Mouse (Mus musculus): ENCODE results near the gene Gtf2a1. TPM values are rescaled to one million over a fixed set of nuclear protein-coding genes. Genes with fewer than 3 reads are reported as not detected.
"Not testable (repeated sequence)": the region's sequence is repeated elsewhere in the genome, so short reads cannot be mapped to it uniquely, and the experiment has no call there.

Gene Gtf2a1
- polyA plus RNA-seq, 1 experiment = 5.8 TPM

- DNase-seq (ENCODE audit: low read depth, low spot score) = no peak
- 51% methylated on average over 6 of the region's 6 CpGs for WGBS
Observed at GRCm38 (mm10) chr12:91582362-91583002, 7.8 kb downstream of the Gtf2a1 start.

- WGBS = 67% methylated on average over 6 of the region's 6 CpGs
- DNase-seq (ENCODE audit: low read depth, low spot score) = no peak
Observed at GRCm38 (mm10) chr12:91581204-91582070, 8.8 kb downstream of the Gtf2a1 start.

- WGBS = 80% methylated on average over 2 of the region's 2 CpGs
- no peak for DNase-seq (ENCODE audit: low read depth, low spot score)
Observed at GRCm38 (mm10) chr12:91579665-91580064, 10.6 kb downstream of the Gtf2a1 start.

GRCm38 (mm10) chr12:91571708-91572107, 18.6 kb downstream of the Gtf2a1 start:
- WGBS = 89% methylated on average over 2 of the region's 2 CpGs
- DNase-seq (ENCODE audit: low read depth, low spot score) = no peak

- DNase-seq (ENCODE audit: low read depth, low spot score) = no peak
- 77% methylated on average over 3 of the region's 3 CpGs for WGBS
Observed at GRCm38 (mm10) chr12:91569255-91569654, 21.0 kb downstream of the Gtf2a1 start.

GRCm38 (mm10) chr12:91567145-91567544, 23.1 kb downstream of the Gtf2a1 start:
- 90% methylated on average over 4 of the region's 4 CpGs for WGBS
- DNase-seq (ENCODE audit: low read depth, low spot score) = no peak

- 94% methylated on average over 4 of the region's 4 CpGs for WGBS
Observed at GRCm38 (mm10) chr12:91558152-91558551, 32.1 kb downstream of the Gtf2a1 start.

GRCm38 (mm10) chr12:91557358-91558005, 32.8 kb downstream of the Gtf2a1 start:
- not testable (repeated sequence) for DNase-seq (ENCODE audit: low read depth, low spot score)
- 91% methylated on average over 8 of the region's 8 CpGs for WGBS

More at GRCm38 (mm10) chr12:91558152-91558551, 32.1 kb downstream of the Gtf2a1 start:
- DNase-seq (ENCODE audit: low read depth, low spot score) = not testable (repeated sequence)

GRCm38 (mm10) chr12:91551773-91552526, 38.3 kb downstream of the Gtf2a1 start:
- 15% methylated on average over 19 of the region's 19 CpGs for WGBS
- peak; percentile 10 for DNase-seq (ENCODE audit: low read depth, low spot score)

GRCm38 (mm10) chr12:91549471-91549870, 40.8 kb downstream of the Gtf2a1 start:
- DNase-seq (ENCODE audit: low read depth, low spot score) = no peak
- WGBS = 65% methylated on average over 9 of the region's 9 CpGs

GRCm38 (mm10) chr12:91540202-91540601, 50.1 kb downstream of the Gtf2a1 start:
- DNase-seq (ENCODE audit: low read depth, low spot score) = no peak
- 90% methylated on average over 7 of the region's 7 CpGs for WGBS

GRCm38 (mm10) chr12:91534514-91534913, 55.8 kb downstream of the Gtf2a1 start:
- DNase-seq (ENCODE audit: low read depth, low spot score) = no peak
- 67% methylated on average over 6 of the region's 6 CpGs for WGBS

GRCm38 (mm10) chr12:91523626-91524025, 66.7 kb downstream of the Gtf2a1 start:
- DNase-seq (ENCODE audit: low read depth, low spot score) = no peak
- 61% methylated on average over 3 of the region's 3 CpGs for WGBS

GRCm38 (mm10) chr12:91517808-91518207, 72.5 kb downstream of the Gtf2a1 start:
- WGBS = 84% methylated on average over 3 of the region's 3 CpGs
- DNase-seq (ENCODE audit: low read depth, low spot score) = no peak

- no peak for DNase-seq (ENCODE audit: low read depth, low spot score)
- 79% methylated on average over 6 of the region's 6 CpGs for WGBS
Observed at GRCm38 (mm10) chr12:91513980-91514379, 76.3 kb downstream of the Gtf2a1 start.

- 71% methylated on average over 3 of the region's 3 CpGs for WGBS
- no peak for DNase-seq (ENCODE audit: low read depth, low spot score)
Observed at GRCm38 (mm10) chr12:91511766-91512165, 78.5 kb downstream of the Gtf2a1 start.
